Mouse (Mus musculus) 416B (cell line): ENCODE measurements at regions not wholly inside any gene's neighbourhood (a gene's known extent, or its start where the extent isn't known, plus 50 kb on each side); places are given as distances from the start of the nearest gene placed in this dataset.
A peak's percentile ranks its signal among the peaks of the same experiment; 100 is the strongest.

Experiments used
- DNase-seq: peaks from one replicate; pipeline ENCODE4 v3.0.0; 2011; ENCODE audit warnings: low read depth

GRCm38 (mm10) chr14:72942571-72942970 is 106.3 kb downstream of the Cysltr2 start:
- DNase-seq: peak; percentile 53

DNA sequence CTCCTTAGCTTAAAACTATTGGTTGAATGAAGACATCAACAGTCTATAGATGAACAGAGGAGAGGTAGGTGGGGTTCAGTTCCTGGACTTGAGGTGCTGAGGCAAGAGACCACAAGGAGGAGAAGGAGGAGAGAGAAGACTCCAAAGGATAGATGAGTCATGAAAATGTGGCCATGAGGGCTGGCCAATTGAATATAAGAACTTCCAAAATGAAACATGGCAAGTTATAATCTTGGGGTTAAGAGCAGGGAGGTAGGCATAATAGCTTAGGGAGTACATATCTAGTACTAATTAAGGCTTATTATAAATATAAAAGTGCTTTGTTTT is 109.9 kb downstream of the Cysltr2 start:
- DNase-seq: peak; percentile 66

DNA sequence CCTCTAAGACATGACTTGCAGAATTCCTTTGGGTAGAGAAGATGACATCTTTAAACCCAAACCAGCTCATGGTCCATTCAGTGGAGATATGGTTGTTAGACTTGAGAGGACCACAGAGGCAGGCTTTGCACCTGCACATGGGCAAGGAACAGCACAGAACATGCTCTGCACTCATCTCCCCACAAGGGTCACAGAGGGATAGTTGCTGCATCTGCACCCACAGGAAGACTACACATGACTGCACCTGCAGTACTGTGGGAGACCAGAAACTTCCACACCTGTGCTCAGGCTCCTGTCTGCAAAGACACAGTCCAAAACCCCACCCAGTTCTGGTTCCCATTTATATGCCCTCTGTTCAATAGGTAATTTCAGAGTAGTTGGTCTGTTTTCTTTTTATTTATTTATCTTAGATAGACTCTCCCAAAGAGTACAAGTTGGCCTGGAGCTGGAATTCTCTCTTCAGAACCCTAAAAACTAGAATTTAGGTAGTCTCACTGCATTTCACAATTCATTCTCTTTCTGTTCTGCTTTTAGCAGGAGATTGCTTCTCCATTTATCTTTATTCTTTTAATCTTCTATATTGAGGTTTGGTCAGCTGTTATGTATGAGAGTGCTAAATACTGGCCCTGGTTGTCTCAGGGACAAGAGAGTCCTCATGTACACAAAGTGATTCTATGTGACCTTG is 110.4 kb downstream of the Cysltr2 start:
- no peak for DNase-seq

DNA sequence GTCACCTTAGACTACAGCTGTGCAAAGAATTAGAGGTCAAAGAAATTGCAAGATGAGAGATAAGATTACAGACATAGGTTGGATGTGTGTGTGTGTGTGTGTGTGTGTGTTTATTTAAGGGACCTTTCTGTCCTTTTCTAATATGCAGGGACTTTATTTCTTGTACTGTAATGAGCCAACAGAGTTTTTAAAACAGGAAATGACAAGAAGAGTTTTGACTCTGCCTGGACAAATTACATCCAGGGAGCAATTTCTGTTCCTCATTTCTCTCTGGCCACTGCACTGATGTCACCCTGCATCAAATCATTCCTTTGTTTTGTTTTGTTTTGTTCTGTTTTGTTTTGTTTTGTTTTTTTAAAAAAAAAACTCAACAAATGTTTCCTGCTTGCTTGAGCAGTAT is 115.3 kb downstream of the Cysltr2 start:
- DNase-seq: peak; percentile 43

DNA sequence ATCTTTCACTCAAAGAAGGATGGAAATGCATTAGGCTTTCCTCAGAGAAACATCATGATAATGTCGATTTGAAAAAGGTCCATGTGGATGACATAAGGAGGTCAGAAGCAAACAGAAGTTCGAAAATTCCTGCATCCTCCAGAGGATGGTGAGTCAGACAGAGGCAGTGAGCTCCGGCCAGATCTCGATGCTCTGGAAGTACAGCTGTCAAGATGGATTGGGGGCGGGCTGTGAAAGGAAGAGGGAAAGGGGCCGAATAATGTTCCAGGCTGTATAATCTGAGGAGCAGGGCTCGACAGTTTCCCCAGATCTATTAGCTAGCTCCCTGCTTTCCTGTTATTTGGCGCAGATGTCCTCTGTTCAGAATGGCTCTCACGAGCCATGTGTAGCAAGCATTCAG is 116.6 kb downstream of the Cysltr2 start:
- no peak for DNase-seq

DNA sequence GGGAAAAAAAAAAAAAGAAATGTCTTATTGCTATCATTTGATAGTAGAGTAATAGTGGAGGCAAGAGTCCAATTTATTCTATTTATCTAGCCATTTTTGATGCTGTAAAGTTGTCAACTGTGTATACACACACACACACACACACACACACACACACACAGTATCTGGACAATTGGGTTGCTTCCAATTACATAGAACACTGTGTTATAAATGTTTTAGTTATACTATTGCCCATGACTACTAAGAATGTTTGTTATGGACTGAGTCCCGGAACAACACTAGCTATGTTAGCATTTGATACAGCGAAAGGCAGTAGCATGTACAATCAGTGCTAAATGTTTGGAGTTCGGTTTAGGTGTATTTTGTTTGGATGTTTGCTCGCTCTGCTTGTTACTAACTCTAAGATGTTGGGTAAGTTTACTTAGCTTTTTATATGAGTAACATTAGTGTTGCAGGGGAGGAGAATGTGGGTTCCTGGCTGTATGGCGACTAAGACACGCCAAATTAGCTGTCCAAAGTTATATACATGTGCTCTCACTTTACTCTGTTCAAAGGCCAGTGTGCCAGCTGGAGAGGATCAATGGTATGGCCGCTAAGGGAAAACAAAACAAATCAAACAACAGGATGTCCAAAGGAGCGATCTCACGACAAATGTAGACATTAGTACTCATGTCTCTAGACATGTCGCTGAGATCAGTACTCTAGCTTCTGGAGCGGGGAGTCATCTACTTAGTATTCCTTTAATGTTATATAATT is 147.6 kb downstream of the Cysltr2 start:
- DNase-seq: no peak

- no peak for DNase-seq
Measured at GRCm38 (mm10) chr14:72899630-72900029, 149.3 kb downstream of the Cysltr2 start.

- no peak for DNase-seq
Measured at GRCm38 (mm10) chr14:72892316-72892715, 156.6 kb downstream of the Cysltr2 start.

DNA sequence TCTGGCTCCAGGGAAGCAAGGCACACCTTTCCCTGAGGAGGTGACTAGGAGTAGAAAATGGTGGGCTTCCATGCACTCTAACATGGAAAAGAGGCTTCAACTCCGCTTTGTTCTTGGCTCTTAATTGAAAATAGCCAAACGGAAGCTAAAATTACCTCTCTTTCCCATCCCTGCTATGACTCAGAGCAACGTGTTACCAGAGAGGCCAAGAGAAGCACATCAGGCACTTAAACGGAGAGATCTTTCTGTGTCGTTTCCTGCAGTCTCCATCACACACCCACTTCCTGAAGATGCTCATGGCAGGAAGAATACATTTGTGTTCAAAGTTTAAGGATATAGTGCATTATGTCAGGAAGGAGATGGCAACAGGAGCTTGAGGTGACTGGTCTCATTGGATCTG is 159.3 kb downstream of the Cysltr2 start:
- DNase-seq: peak; percentile 94

- peak; percentile 98 for DNase-seq
Measured at GRCm38 (mm10) chr14:72887470-72888071, 161.3 kb downstream of the Cysltr2 start.

DNA sequence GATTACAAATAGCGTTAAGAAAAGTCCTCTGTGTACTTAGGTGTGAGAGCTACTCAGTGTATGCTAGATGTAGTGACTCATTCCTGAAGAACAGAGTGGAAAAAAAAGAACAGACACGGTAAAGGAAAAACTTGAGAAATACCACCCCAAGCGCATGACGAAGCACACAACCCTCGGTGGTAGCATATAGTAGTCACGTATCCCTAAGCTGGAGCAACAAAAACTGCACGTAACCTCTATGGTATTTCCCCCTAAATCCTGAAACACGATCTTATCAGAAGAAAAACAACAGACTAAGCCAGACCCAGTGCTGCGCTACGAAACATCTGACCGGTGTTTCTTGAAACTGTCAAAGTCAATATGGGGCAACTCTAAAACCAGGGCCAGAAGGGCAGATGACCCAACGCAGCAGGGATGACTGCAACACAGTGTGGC is 162.0 kb downstream of the Cysltr2 start:
- peak; percentile 98 for DNase-seq

DNA sequence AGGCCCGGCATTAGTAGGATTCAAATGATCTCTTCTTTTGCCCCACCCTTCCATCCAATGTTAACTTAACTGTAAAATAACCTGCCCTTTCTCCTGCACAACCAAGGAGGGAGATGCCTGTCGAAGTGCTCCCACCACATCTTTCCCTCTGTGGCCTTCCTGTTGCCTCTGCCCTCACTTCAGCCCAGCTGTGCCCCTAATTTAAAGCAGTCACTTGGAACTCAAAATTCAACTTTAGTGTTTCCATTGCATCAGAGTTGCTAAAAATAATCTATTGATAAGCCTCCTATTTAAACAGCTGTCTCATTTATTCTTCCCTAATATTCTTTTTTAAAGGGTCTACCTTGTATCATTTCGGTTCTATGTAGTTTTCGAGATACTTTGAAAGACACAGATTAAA is 163.1 kb downstream of the Cysltr2 start:
- DNase-seq: no peak

DNA sequence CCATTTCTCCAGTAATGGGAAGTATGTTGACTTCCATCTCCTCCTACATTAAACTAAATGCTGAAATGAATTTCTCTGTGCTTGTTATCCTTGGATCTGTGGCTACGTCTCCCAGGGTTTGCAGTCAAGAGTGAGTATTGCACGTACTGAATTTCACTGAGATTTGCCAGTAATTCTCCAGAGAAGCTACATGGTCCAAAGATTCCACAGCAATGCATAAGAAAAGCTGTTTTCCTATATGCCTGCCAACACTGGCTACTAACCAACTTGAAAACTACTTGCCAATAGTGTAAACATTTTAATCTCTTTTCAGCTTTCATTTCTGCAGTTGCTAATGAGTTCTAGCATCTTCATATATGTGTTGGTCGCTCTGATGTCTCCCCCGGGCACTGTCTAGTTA is 164.4 kb downstream of the Cysltr2 start:
- DNase-seq: no peak

DNA sequence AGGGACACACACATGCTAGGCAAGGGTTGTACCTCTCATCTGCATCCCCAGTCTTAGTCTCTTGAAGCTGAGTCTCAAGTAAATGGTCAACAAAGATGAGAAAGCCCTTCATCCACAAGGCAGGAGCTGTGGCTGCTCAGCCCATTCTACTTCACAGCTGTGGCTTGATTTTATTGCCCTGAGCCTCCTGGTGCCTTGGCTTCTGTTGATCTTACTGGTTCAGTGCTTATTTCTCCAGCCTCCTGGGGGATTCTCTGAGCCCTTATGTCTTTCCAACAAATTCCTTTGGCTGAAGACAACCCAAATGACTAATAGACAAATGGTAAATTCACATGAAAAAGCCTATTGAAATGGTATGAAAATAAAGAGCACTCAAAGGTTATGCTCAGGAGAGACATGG is 167.3 kb upstream of the Fndc3a start:
- no peak for DNase-seq

- no peak for DNase-seq
Measured at GRCm38 (mm10) chr14:72873494-72873893, 163.7 kb upstream of the Fndc3a start.

DNA sequence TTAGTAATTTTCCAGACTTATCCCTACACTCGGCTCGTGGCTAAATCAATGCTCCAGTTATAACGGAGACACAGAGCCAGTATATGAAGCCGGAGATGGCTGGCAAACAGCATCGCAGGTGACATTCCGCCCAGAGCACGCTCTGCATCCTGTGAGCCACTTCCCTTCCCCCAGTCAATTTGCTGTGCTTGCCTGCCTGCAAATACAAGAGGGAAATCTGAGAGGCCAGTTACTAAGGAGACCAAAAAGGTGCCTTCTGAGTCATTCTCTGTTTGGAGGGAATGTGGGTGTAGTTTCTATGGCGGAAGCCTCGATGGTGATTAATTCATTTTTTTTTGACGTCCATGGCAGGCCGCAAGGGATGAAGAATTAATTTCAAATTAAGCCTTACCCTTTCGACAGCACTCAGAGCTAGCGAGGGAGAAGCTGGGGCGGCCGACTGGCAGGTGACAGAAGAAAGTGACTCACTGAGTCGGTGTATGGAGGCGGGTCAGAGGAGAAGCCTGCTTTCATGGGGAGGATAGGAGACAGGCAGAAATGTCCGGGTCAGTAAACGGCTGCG is 159.5 kb upstream of the Fndc3a start:
- peak; percentile 78 for DNase-seq

DNA sequence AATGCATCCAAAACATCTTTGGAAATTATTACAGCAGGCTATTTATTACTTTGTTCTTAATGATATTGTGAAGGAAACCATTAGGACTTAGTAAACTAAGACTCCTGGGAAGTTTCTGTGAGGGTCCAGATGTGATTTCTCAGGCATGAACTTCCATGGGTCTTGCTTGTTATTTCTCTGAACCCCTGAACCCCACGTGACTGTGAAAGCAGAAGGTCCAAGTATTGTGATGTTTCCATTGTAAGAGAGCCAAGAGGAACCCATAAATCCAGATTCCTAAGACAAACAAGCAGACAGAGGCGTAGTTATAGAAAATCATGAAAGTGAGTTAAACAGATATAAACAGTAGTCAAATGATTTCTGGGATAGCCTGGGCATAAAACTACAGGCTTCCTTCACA is 157.1 kb upstream of the Fndc3a start:
- DNase-seq: no peak

DNA sequence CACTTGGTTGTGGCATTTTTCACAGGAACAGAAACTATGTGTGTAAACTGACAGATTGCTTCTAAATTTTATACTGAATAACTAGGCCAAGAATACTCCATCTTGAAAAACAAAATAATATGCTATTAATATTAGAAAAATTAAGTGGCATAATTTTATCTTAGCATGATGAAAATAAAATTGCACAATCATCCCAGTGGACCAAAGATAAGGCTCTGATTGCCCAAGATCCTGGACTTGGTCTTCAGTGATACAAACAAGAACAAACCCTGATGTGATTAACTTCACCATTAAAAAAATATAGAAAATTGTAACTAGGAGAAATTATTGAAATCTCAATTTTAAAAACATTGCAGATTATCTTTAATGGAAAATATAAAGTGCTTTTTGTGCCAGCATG is 155.7 kb upstream of the Fndc3a start:
- peak; percentile 79 for DNase-seq

GRCm38 (mm10) chr14:72864792-72865191 is 155.0 kb upstream of the Fndc3a start:
- no peak for DNase-seq

DNA sequence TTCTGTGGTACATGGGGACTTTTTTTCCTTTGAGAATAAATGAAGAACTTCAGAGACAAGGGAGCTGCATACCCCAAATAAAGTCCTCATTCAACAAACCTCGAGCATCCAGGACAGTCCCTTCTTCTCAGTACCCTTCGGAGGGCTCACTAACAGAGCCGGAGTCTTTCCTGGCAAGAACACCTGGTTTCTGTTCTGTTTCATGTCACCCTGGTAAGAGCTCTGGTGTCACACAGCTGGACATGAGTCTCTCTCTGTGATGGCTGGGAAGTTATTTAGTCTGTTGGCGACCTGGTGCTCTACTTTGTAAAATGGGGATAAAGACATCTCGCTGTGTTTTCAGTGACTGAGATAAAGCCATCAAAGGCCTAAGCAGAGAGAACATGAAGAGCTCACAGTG is 154.3 kb upstream of the Fndc3a start:
- no peak for DNase-seq

- peak; percentile 92 for DNase-seq
Measured at GRCm38 (mm10) chr14:72862806-72863526, 153.2 kb upstream of the Fndc3a start.

- no peak for DNase-seq
Measured at GRCm38 (mm10) chr14:72854226-72854625, 144.4 kb upstream of the Fndc3a start.
